Mouse (Mus musculus) lung, postnatal 0 days (tissue): ENCODE measurements around the gene Gm10644.

Source experiments
- CTCF ChIP-seq: IDR thresholded peaks from 2 replicates; pipeline ENCODE4 v1.5.1; 2016; ENCODE audit warnings: antibody characterized with exemption, mild to moderate bottlenecking
- EP300 ChIP-seq: IDR thresholded peaks from 2 replicates; pipeline ENCODE4 v1.6.1; 2016; ENCODE audit warnings: antibody characterized with exemption, mild to moderate bottlenecking, control low read depth

DNA sequence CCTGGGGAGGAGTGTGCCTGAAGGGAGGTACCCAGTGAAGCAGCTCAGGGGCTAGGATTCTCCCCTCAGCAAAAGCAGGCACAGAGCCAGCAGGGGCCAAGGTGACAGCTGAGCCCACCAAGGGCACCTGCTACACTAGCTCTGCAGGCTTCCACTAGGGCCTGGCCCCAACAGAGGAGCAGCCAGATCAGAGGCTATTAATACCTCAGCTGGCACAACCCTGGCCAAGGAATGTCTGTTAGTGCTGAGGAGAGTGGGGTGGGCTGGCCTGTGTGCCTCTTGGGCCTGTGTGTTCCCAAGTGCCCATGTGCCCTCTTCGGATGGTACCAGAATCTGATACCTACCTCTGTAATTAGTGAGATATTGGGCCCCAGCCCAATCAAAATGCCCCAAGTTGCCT is 25.2 kb upstream of the Gm10644 start:
- TF ChIP-seq CTCF (no peak), EP300 (no peak)
